Mouse (Mus musculus): ENCODE data around the gene Pnpo.

The Pnpo gene

DNA sequence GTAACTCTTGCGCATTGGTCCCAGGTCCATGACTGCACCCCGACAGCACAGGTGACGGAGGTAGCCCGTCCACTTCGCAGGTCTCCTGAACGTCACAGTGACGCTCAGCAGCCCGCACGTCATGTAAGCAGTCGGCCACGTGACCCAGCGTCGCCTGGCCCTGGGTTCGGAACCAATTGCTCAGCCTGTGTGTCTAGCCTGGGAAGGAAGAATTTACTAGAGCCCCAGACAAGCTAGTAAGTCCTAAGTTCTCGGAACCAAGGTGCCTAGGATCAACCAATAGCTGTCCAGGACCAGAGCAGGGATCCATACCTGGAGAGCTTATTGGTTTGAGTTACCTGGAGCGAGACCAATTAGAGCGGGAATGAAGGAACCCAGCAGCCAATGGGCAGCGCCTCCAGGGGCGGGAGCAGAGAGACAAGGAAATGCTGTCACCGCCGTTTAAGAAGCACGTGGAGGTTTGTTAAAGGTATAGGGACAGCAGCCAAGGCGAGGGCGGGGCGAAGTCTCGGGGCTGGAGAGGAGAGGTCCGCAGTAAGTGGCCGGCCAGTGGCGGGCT lies at the start of gene Pnpo:
Pnpo (minus strand) TSS at position 241 of the 559 bp plus-strand sequence.
- DNase-seq (ENCODE audit: low read depth, low spot score): peak; percentile 94

DNA sequence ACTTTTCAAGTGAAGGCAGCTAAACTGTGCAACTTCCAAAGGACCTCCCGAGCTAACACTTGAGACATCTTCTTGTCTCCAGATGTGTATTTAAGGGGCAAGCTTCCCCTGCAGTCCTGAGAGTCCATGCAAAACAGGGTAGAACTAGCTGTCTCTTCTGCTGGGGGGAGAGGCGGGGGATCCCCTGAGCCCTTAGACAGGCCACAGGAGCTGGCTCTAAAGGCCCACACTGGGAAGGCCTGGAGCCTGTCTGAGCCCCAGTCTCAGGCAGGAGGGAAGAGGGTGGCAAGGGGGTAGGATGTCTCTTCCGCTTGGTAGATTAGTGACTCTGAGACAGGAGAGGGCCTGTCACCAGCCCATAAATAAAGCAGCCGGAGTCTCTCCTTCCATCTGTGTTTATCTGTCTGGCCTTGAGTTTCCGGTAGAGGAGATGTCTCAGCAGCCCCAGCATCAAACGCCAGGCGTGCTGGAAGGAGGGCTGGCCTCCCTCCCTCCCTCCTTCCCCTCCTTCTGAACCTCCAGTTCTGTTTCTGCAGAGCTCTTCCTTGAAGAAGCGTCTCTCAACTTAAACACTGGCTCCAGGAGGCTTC lies 49.0 kb upstream of the Pnpo start:
- no peak for DNase-seq (ENCODE audit: low read depth, low spot score)

DNA sequence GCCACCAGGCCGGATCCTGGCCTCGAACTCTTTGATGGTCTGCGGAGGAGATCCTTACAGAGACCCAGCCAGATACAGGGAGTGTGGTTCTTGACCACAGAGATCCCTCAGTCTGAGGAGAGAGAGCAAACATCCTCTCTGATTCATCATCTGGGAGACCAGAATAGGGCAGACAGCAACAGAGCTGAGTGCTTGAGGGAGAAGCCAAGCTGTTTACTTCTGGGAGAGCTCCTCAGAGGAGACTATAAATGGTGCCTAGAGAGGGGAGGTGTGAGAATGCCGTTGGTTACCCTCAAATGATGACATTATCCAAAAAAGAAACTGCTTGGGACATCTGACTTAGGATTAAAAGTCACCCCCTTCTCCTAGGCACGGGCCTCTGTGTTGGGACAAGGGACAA lies 47.7 kb upstream of the Pnpo start:
- DNase-seq (ENCODE audit: low read depth, low spot score): no peak

DNA sequence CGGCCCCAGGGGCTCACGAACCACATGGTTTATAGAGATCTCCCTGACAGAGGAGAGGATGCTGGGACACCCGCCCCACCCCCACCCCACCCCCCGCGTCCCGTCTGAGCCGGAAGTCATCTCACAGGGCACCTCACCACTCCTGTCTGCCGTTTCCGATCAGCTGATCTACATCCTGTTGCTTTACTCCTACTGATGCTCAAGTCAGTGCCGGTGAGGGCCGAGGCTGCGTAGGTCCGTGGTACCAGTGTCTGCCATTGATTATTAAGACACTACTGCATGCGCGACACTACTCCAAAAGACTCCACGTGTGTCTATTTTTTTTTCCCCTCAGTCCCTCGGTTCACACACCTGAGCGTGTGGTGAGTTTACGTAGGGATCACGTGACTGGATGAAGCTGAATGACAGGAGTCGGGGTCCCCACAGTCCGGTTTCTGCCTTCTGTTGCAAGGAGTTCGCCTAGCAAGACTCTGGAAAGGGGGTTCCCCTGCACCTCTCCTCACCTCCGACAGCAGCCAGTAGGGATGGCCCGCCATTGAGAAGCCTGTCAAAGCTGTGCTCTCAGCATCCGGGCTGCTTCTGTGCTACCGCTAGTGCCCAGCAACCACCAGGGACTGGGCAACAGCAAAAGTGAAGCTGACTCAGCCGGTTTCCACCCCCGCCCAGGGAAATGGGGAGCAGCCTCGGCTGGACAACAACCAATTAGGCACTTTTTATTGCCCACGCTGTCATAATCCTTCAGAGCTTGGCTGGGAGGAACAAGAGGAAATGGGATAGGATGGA lies 44.3 kb upstream of the Pnpo start:
- no peak for DNase-seq (ENCODE audit: low read depth, low spot score)

DNA sequence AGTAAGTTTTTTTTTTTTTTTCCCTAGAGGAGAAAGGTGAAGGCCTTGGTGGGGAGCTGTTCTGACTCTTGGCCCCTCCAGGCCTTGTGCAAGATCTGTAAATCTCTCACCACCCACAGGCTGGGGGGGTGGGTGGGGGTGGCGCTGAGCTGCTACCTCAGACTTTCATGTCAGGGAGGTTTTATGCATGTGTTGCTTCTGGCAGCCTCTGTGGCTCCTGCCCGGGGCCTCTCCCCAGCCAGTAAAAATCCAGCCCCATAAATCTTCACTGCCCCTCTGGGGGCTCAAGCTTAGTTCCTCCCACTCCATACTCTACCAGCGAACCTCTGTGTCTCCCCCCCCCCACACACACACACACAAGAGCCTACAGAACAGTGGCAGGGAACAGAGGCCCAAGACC lies 42.7 kb upstream of the Pnpo start:
- no peak for DNase-seq (ENCODE audit: low read depth, low spot score)

DNA sequence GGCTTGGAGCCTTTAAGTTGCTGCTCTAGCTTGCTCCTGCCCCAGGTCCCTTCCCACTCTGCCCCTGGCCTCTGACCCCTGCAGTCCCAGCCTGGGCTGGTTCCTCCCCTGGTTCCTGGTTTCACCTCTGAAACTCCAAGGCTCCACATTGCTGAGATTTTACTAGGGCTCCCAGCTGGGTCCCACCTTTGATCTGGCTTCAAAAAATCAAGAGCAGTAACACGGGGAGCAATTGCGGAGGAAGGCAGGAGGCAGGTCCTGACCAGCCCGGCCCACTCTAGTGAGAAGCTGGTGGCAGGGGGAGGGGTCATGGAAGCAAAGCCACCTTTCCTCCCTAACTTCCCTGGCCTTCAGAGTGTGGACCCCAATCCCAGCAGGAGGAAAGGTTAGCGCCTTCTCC lies 41.1 kb upstream of the Pnpo start:
- DNase-seq (ENCODE audit: low read depth, low spot score): no peak

DNA sequence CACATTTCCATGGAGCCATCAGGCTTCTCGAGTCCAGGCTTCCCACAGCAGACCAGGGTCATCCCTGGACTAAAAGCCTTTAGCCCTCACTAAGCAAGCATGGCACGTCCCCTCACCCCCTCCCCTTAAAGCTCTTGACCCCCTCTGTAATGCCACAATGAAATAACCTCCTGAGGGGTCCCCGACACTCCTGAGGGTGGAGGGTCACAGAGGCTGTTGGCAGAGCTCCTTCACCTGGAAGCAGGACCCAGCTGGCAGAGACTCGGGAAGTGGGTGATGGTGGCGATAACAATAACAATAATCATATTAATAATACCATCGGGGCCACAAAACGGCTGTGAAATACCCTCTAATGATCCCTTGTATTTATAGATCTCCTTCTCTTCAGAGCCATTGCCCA lies 39.1 kb upstream of the Pnpo start, which contains the start of gene Sp2:
Sp2 (minus strand) TSS at position 101 of the 400 bp plus-strand sequence.
- DNase-seq (ENCODE audit: low read depth, low spot score): no peak

DNA sequence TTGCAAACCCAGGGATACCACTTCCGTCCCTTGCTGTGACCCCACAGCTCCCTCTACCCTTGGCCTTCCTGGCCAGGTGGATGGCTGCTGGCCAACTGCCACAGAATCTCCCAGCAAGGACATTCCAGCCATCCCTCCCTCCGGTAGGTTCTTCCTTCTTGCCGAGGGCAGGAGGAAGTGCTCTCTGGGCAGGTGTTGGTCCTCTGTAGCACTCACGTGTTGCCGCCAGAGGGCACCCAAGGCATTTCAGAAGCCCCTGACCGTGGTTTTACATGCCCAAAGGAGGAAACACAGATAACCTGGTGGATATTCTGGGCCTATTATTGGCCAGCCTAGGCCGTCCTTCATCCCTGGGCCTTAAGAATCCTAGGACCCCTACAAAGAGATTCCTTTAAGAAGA lies 38.6 kb upstream of the Pnpo start:
- DNase-seq (ENCODE audit: low read depth, low spot score): no peak

DNA sequence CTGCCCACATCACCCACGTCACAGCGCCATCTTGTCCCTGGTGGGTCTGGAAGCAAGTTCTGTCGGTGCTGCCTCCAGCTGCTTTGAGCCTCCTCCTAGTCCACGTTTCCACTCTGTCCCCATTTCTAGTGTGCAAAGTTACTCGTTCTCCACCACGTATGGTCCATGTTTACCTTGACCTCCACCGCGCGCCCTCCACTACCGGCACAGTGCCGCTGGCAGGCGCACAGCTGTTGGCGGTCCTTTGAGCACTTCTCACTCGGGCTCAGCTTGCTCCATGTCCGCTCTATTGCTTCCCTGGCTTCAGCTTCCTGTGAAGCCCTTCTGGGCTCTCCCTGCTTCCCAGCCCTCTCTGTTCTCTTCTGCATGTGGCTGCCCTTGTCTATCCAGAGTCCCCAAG lies 37.7 kb upstream of the Pnpo start:
- no peak for DNase-seq (ENCODE audit: low read depth, low spot score)

DNA sequence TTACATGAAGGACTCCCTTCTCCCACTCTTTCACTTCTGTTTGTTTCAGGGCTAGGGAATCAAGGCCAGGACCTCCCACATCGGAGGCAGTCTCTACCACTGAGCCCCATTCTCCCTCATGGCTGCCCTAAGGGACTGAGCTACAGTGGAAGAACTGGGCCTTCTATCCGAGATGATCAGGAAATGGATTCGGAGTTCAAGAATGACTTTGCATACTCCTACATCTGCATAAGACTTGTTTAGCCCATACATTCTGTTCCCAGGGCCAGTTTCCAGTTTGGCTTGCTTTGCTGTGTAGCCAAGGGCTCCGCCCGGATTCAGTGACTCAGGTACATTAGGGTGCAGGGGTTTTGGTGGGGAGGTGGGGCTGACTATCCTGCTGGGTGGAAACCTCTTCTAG lies 36.2 kb upstream of the Pnpo start:
- no peak for DNase-seq (ENCODE audit: low read depth, low spot score)

DNA sequence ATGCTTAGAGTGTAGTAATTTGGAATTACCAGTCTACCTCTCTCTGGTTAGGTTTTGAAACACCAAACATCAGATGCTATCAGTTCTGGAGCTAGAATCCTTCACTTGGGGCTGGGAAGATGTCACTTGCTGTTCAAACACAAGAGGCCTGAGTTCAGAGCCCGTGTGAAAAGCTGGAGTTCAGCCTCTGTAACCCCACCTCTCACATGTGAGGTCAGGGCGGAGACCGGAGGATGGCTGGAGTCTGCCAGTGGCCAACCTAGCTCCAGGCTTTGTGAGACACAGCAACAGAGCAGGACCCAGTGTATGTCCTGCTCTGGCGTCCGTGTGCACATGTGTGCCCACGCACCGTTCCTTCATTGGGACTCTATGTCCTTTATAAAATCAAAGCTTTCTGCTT lies 35.5 kb upstream of the Pnpo start:
- DNase-seq (ENCODE audit: low read depth, low spot score): no peak

DNA sequence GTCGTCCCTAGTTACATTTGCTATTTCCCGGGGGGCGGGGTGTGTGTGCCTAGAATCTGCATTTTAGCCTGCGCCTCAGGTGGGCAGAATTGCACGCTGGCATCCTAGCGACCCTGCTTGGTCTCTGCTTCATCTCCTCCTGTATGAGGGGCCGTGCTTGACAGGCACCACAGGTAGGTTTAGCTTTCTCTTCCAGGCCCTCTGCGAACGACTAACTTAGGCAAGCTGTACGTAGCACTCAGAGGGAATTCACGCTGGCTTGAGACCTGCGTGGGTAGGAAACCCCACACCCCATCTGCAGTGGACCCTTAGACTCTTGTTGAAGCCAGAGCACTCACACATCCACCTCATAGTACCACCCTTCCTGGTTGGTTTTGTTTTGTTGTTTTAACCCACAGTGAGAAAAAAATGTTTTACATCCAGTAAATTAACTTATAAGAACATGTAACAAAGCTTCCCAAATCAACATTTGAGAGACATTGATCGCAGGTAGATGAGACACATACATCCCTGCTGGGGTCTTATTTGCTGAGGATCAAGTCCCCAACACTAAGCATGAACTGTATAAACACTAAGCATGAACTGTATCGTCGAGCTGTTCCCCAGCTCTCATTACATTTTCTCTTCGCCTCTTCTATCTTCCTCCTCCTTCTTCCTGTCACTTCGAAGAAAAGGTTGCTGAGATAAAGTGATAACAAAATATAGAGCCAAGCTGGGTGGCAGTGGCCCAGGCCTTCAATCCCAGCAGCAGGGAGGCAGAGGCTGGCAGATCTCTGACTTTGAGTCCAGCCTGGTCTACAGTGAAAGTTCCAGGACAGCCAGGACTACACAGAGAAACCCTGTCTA lies 34.8 kb upstream of the Pnpo start:
- DNase-seq (ENCODE audit: low read depth, low spot score): no peak

DNA sequence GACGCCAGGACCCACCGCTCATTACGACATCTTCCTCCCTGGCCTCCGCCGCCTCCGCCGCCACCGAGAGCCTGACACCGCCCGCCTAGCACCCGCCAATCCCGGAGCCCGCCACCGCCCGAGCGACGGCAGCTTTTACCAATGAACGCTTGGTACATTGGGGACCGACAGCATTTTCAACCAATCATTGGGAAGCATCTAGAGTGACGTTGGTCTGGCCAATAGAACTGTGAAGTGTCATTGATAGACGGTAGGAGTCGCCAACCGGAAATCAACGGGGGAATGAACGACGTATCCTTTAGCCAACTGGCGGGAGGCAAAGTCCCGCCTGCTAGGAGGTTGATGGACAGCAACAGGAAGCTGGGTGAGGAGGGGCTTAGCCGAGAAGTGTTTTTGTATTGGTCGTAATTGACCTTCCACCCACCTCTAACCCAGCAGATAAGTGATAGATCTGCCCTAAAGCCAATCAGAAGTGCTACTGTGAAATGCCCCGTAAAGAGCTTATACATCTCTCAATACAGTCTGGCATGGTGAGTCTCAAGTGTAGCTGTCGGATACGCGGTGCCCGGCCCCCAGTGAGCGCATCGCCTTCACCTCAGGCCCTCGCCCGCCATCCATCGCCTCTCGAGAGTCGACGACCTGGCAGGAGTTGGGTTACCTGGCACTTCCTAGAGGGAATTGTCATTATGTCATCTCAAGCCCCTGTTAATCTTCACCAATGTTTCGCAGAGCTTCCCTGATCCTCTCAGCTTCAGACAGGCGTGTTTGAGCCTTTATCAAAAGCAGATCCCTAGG lies 34.0 kb upstream of the Pnpo start:
- DNase-seq (ENCODE audit: low read depth, low spot score): peak; percentile 100

DNA sequence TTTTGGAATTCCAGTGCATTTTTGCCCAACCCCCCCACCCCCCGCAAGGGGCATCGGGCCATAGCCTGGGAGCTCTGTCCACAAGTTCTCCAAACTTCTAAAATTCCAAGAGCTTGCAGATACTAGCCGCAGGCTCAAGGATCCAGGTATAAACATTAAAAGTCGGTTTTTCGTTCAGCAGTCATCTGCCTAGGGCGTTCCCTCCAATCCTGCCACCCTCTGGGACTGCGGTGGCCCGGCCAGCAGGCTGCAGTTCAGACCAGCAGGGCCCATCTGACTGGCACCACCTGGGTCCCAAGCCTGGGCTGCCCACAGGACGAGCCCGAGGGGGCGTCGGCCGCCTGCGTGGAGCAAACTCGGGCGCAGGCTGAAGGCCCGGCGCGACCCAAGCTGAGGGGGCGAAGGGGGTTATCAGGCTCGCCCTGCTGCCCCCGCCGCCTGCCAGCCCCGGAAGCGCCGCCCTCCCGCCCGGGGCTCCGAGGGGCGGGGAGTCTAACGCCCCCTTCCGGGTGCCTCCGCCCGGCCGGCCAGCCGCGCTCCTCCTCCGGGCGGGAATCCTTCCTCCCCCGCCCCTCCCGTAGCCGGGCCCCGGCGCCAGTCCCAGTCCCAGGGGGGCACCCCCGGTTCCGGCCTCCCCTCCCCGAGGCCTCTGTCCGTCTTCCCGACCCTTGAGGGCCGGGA lies 33.3 kb upstream of the Pnpo start:
- no peak for DNase-seq (ENCODE audit: low read depth, low spot score)

DNA sequence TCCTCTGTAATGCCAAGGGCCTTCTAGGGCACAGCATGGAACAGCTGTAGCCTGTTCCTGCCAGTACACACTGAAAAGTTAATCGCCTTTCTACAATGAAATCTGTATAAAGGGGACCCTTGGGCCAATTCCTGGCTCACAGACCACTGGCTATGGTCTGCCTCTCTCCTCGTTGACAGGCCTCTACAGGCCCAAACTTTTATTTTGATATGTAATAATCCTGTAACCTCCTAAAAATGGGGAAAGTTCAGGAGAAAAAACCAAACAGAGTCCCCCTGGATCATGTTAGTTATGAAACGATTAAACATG lies 32.5 kb upstream of the Pnpo start:
- no peak for DNase-seq (ENCODE audit: low read depth, low spot score)

DNA sequence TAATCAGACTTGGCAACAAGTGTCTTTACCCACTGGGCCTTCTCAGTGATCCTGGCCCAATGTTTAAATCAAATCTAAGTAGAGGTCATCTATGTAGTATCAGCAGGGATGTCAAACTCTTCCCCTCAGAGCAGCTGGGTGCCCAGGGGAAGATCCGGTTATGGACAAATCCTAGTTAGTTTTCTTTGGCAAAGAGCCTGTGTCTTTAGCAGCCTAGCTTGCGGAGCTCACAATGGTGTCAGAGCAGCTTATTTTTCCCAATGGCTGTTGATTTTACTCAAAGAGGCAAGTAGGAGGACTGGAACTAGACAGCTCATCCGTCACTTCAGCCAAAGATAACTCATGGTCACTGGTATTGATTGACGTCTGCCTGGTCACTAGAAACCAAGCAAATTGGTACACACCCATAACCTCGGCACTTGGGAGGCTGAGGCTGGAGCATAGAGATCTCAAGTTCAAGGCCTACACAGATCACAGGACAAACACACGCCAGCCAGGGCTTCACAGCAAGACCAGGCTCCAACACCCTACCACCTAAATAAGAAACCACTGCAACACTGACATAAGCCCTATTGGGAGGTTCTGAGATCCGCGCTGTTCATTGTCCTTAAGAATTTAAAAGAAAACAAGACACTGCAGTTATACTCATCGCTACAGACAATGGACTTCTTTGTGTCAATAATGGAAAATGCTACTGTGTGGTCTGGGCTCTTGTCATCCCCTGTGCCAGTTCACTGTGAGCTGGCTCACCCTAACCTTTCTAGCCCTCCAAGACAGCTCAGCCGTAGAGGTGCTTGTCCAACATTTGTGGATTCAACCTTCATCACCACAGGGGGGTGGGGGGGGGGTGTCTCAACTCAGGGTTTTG lies 32.0 kb upstream of the Pnpo start:
- no peak for DNase-seq (ENCODE audit: low read depth, low spot score)

DNA sequence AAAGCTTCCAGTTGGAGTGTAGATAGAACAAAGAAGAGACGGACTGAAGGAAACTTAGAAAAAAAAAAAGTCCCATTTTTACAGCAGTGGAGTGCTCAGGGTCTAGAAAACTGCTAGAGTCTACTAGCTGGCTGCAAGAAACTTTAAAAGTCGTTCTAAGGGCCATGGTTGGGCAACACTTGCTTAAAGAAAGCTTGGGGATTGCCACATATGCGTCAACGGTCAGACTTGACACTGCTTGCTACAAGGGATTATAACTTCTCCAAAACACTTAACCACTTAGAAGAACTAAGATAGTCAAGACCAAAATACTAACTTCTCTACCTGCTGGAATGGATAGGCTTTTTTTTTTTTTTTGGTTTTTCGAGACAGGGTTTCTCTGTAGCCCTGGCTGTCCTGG lies 31.0 kb upstream of the Pnpo start:
- no peak for DNase-seq (ENCODE audit: low read depth, low spot score)

DNA sequence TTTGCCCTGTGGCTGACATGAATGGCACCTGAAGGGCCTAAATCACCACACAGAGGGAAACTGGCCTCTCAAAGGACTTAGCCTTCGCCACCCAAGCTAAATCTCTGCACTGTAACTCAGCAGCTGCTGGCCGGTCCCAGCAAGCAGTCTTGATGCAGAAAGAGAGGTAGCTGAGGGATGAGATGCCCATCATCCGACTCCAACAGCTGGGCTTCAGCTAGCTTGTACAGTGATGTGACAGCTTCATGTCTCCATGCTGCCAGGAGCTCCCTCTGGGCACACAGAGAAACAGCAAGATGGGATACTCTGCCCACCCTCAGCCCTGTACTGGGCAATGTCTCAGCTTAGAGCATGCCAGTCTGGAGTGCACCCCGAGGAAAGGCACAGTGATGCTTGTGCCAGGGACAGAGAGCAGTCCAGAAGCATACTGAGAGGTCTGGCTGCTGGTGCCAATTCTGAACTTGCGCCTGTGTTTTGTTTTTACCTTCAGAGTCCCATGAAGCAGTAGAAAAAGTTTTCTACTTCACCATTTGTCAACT lies 29.7 kb upstream of the Pnpo start:
- no peak for DNase-seq (ENCODE audit: low read depth, low spot score)

DNA sequence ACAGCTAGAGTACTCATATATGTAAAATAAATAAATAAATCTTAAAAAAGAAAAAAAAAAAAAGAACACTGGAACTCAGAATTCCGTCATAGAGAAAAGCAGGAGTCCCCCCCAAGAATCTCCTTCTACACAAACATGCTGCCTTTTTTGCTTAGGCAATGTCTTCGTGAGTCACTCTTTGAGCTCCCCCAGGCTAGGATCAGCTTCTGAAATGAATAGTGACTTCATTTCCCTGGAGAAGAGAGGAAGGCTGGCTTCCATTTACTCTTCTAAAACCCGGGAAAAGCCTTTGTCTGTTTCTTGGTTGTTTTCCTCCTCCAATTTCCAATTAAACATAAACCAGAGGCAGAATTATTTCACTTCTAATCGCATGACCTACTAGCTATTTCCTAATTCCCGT lies 29.1 kb upstream of the Pnpo start:
- DNase-seq (ENCODE audit: low read depth, low spot score): no peak

DNA sequence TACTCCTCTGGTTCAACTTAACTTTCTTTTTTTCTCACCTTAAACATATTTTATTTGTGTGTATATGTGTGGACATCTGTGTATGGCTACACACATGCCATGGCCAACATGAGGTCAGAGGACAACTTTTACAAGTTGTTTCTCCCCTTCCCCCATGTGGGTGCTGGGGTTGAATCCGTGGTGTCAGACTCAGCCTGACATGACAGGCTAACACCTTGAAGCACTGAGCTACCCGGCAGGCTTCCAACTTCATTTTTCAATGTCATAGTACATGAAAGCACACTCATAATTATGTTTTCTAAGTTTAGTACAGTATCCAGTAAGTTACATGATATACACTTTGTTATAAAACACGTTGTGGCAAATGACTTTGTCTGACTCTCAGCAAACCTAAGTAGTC lies 26.6 kb upstream of the Pnpo start:
- DNase-seq (ENCODE audit: low read depth, low spot score): no peak
